Mouse (Mus musculus) stomach, postnatal 0 days (tissue): ENCODE measurements at regions not wholly inside any gene's neighbourhood (a gene's known extent, or its start where the extent isn't known, plus 50 kb on each side); places are given as distances from the start of the nearest gene placed in this dataset.

Source experiments
- CTCF ChIP-seq: IDR thresholded peaks from 2 replicates; pipeline ENCODE4 v1.5.1; 2016; ENCODE audit warnings: antibody characterized with exemption, low read depth, mild to moderate bottlenecking, moderate library complexity
- EP300 ChIP-seq: optimal IDR thresholded peaks from 2 replicates; pipeline ENCODE3; 2016; ENCODE audit warnings: antibody characterized with exemption

GRCm38 (mm10) chr12:50764457-50764856 is 115.6 kb upstream of the Prkd1 start:
- TF ChIP-seq CTCF: no peak
- no peak for TF ChIP-seq EP300
